Mouse (Mus musculus): Measurements from ENCODE around the gene Arhgap45.

GRCm38 (mm10) chr10:79977324-79977723 is 39.1 kb upstream of the Arhgap45 start:
- TF ChIP-seq GATA1 (IDR thresholded peaks at IDR 0.05; ENCODE audit: borderline replicate concordance, low read length) (no peak), FLI1 (IDR thresholded peaks at IDR 0.05; ENCODE audit: low read length) (no peak)

Measured in megakaryocyte, embryonic 14.5 days (primary cell).